Mouse (Mus musculus) limb, embryonic 14.5 days (tissue): ENCODE measurements at regions not wholly inside any gene's neighbourhood (a gene's known extent, or its start where the extent isn't known, plus 50 kb on each side); places are given as distances from the start of the nearest gene placed in this dataset.

ENCODE experiments used
- ATAC-seq: fragments of 200-750 bp; cut with Nextera tagmentation; 2 replicates; pipeline ENCODE4 v1.8.0; 2017; ENCODE audit warnings: low read depth, moderate number of reproducible peaks, moderate TSS enrichment; ENCODE audit not compliant: low FRiP score
- DNase-seq: peaks from one replicate; pipeline ENCODE4 v3.0.0-alpha.2; 2015; ENCODE audit warnings: low spot score
- H3K27ac ChIP-seq: fragments of 300-500 bp; sonication (generic); replicated peaks from 2 replicates; pipeline ENCODE4 v1.5.1; 2014; ENCODE audit warnings: low read depth, mild to moderate bottlenecking, low read length, moderate library complexity, mixed read lengths
- H3K27me3 ChIP-seq: fragments of 300-500 bp; sonication (generic); 2 replicates; pipeline ENCODE4 v1.6.1; 2014; ENCODE audit warnings: low read length, mixed read lengths; ENCODE audit not compliant: control insufficient read depth, insufficient read depth
- H3K36me3 ChIP-seq: fragments of 300-500 bp; sonication (generic); 2 replicates; pipeline ENCODE4 v1.6.1; 2014; ENCODE audit warnings: mild to moderate bottlenecking, low read length, moderate library complexity, mixed read lengths; ENCODE audit not compliant: control insufficient read depth, insufficient read depth
- H3K4me1 ChIP-seq: fragments of 300-500 bp; sonication (generic); 2 replicates; pipeline ENCODE4 v1.6.1; 2014; ENCODE audit warnings: antibody characterized with exemption, low read length, mixed read lengths; ENCODE audit not compliant: control insufficient read depth, insufficient read depth
- H3K4me2 ChIP-seq: fragments of 300-500 bp; sonication (generic); replicated peaks from 2 replicates; pipeline ENCODE4 v1.6.1; 2014; ENCODE audit warnings: low read depth, mild to moderate bottlenecking, low read length, moderate library complexity; ENCODE audit not compliant: severe bottlenecking
- H3K4me3 ChIP-seq: fragments of 300-500 bp; sonication (generic); replicated peaks from 2 replicates; pipeline ENCODE4 v1.5.1; 2014; ENCODE audit warnings: low read length
- H3K9ac ChIP-seq: fragments of 300-500 bp; sonication (generic); 2 replicates; pipeline ENCODE4 v1.6.1; 2014; ENCODE audit warnings: mild to moderate bottlenecking, low read depth, low read length, moderate library complexity; ENCODE audit not compliant: severe bottlenecking
- H3K9me3 ChIP-seq: fragments of 300-500 bp; sonication (generic); 2 replicates; pipeline ENCODE4 v1.6.1; 2016; ENCODE audit warnings: low read length; ENCODE audit not compliant: control insufficient read depth
- POLR2A ChIP-seq: fragments of 200-500 bp; IDR thresholded peaks from 2 replicates; pipeline ENCODE4 v1.8.0; 2012; ENCODE audit warnings: inconsistent platforms, mild to moderate bottlenecking, moderate library complexity, borderline replicate concordance; ENCODE audit not compliant: insufficient read depth, insufficient read length; ENCODE audit errors: extremely low read depth
- WGBS: fragments of 180-500 bp; shearing (Covaris S2); extraction: QIAGEN DNeasy Blood & Tissue Kit; methylation state at CpG from one replicate; pipeline ENCODE4 v1.1.7; 2014; 5-methylcytosine and 5-hydroxymethylcytosine counted together

- Histone ChIP-seq H3K27me3 (no peaks in the 10 kb centered on the region), H3K27ac (no peak overlapping the region), H3K4me2 (0 out of 2 replicates have a peak overlapping the region, but pooled peaks have one; percentile 7), H3K9ac (no peak overlapping the region), H3K4me1 (0 out of 2 replicates have a peak, but pooled peaks cover 2% of the 10 kb centered on the region), H3K9me3 (no peaks in the 10 kb centered on the region), H3K4me3 (no peak overlapping the region), H3K36me3 (no peaks in the 10 kb centered on the region)
- ATAC-seq (no peak), DNase-seq (no peak)
- WGBS: 42% methylated on average over 6 of the region's 6 CpGs
- TF ChIP-seq POLR2A: no peak
Observed at GRCm38 (mm10) chr9:117892601-117893000, 147.7 kb upstream of the Azi2 start.

- 22% methylated on average over 8 of the region's 8 CpGs for WGBS
- peaks cover 23% of the 10 kb centered on the region for H3K27me3 ChIP-seq
- H3K9ac ChIP-seq: peak overlapping the region; percentile 57; the same call in 1 of the 2 replicates
- DNase-seq: no peak
- peaks cover 10% of the 10 kb centered on the region; the same call in 1 of the 2 replicates for H3K4me1 ChIP-seq
- TF ChIP-seq POLR2A: no peak
- H3K36me3 ChIP-seq: no peaks in the 10 kb centered on the region
- no peaks in the 10 kb centered on the region for H3K9me3 ChIP-seq
- peak overlapping the region; percentile 59 for H3K4me3 ChIP-seq
- H3K4me2 ChIP-seq: peak overlapping the region; percentile 99
- ATAC-seq: no peak
- H3K27ac ChIP-seq: no peak overlapping the region
Observed at GRCm38 (mm10) chr9:117873172-117873571, 167.1 kb upstream of the Azi2 start.

GRCm38 (mm10) chr9:117872387-117873081 lies 167.8 kb upstream of the Azi2 start:
- ATAC-seq (peak; percentile 75), DNase-seq (no peak)
- Histone ChIP-seq H3K27ac (no peak overlapping the region), H3K4me2 (peak overlapping the region; percentile 99), H3K4me3 (peak overlapping the region; percentile 59), H3K9me3 (no peaks in the 10 kb centered on the region), H3K36me3 (no peaks in the 10 kb centered on the region), H3K27me3 (peaks cover 23% of the 10 kb centered on the region), H3K4me1 (peaks cover 10% of the 10 kb centered on the region; the same call in 1 of the 2 replicates), H3K9ac (peak overlapping the region; percentile 57)
- whole genome bisulfite sequencing: under 1% methylated on average over 37 of the region's 70 CpGs
- no peak for TF ChIP-seq POLR2A

- no peak for TF ChIP-seq POLR2A
- H3K9ac ChIP-seq: peak overlapping the region; percentile 57
- DNase-seq (no peak), ATAC-seq (peak; percentile 26)
- H3K36me3 ChIP-seq: no peaks in the 10 kb centered on the region
- H3K4me2 ChIP-seq: peak overlapping the region; percentile 99
- H3K27me3 ChIP-seq: peaks cover 23% of the 10 kb centered on the region
- no peaks in the 10 kb centered on the region for H3K9me3 ChIP-seq
- H3K4me3 ChIP-seq: peak overlapping the region; percentile 59
- under 1% methylated on average over 14 of the region's 15 CpGs for WGBS
- H3K27ac ChIP-seq: no peak overlapping the region
- peaks cover 10% of the 10 kb centered on the region; the same call in 1 of the 2 replicates for H3K4me1 ChIP-seq
Observed at GRCm38 (mm10) chr9:117872021-117872386, 168.3 kb upstream of the Azi2 start.

DNA sequence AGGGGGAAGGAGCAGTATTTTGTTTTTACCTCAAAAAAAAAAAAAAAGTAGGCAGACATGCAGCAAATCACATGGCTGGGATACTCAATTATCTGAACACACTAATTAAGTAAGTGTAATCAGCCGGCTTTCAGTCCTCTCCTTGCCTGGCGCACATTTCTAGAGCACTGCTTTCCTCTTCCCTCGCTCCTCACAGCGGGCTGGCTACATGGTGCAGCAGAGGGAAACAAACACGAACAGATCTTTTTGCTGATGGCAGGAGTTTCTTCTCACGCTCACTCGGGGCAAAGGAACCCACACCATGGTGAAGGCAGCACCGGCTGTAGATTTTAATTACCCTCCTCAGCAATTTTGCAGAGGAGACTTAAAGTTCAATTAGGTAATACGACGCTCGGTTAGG lies 169.7 kb upstream of the Azi2 start:
- DNase-seq (no peak), ATAC-seq (no peak)
- Histone ChIP-seq H3K4me3 (no peak overlapping the region), H3K36me3 (no peaks in the 10 kb centered on the region), H3K27me3 (peaks cover 23% of the 10 kb centered on the region), H3K27ac (no peak overlapping the region), H3K9ac (no peak overlapping the region), H3K4me2 (no peak overlapping the region), H3K4me1 (peaks cover 10% of the 10 kb centered on the region; the same call in 1 of the 2 replicates), H3K9me3 (no peaks in the 10 kb centered on the region)
- TF ChIP-seq POLR2A: no peak
- 42% methylated on average over 11 of the region's 11 CpGs for WGBS

- DNase-seq (no peak), ATAC-seq (no peak)
- no peaks in the 10 kb centered on the region for H3K9me3 ChIP-seq
- H3K9ac ChIP-seq: no peak overlapping the region
- H3K27ac ChIP-seq: no peak overlapping the region
- no peak overlapping the region for H3K4me2 ChIP-seq
- no peak overlapping the region for H3K4me3 ChIP-seq
- H3K4me1 ChIP-seq: no peaks in the 10 kb centered on the region
- no peaks in the 10 kb centered on the region for H3K36me3 ChIP-seq
- no peaks in the 10 kb centered on the region for H3K27me3 ChIP-seq
- 96% methylated on average over 3 of the region's 3 CpGs for WGBS
- no peak for TF ChIP-seq POLR2A
Observed at GRCm38 (mm10) chr9:117863944-117864343, 176.4 kb upstream of the Azi2 start.
